Mouse (Mus musculus) intestine, embryonic 15.5 days (tissue): ENCODE data around the gene Gpr176. TPM values are rescaled to one million over a fixed set of nuclear protein-coding genes. Genes with fewer than 3 reads are reported as not detected.

ENCODE experiments used
- ATAC-seq: fragments of 200-750 bp; cut with Nextera tagmentation; 2 replicates; pipeline ENCODE4 v1.8.0; 2017; ENCODE audit warnings: moderate TSS enrichment, moderate library complexity
- H3K27ac ChIP-seq: fragments of 300-500 bp; sonication (generic); 2 replicates; pipeline ENCODE4 v1.5.1; 2015; ENCODE audit warnings: mild to moderate bottlenecking, inconsistent platforms
- H3K27me3 ChIP-seq: fragments of 300-500 bp; sonication (generic); replicated peaks from 2 replicates; pipeline ENCODE4 v1.6.1; 2015; ENCODE audit warnings: inconsistent platforms
- H3K36me3 ChIP-seq: fragments of 300-500 bp; sonication (generic); 2 replicates; pipeline ENCODE4 v1.6.1; 2015; ENCODE audit warnings: inconsistent platforms
- H3K4me1 ChIP-seq: fragments of 300-500 bp; sonication (generic); replicated peaks from 2 replicates; pipeline ENCODE4 v1.6.1; 2015; ENCODE audit warnings: inconsistent platforms
- H3K4me2 ChIP-seq: fragments of 300-500 bp; sonication (generic); replicated peaks from 2 replicates; pipeline ENCODE4 v1.6.1; 2015; ENCODE audit warnings: mild to moderate bottlenecking, inconsistent platforms
- H3K4me3 ChIP-seq: fragments of 300-500 bp; sonication (generic); replicated peaks from 2 replicates; pipeline ENCODE4 v1.5.1; 2015; ENCODE audit warnings: inconsistent platforms
- H3K9ac ChIP-seq: fragments of 300-500 bp; sonication (generic); 2 replicates; pipeline ENCODE4 v1.6.1; 2015; ENCODE audit warnings: inconsistent platforms
- H3K9me3 ChIP-seq: fragments of 300-500 bp; sonication (generic); 2 replicates; pipeline ENCODE4 v1.6.1; 2016; ENCODE audit warnings: inconsistent platforms
- WGBS: fragments of 180-500 bp; shearing (Covaris S2); methylation state at CpG from one replicate; pipeline ENCODE4 v1.1.7; 2015; 5-methylcytosine and 5-hydroxymethylcytosine counted together
- polyA plus RNA-seq: library from polyadenylated mRNA; unstranded; fragments of >200 nt; fragmentation: Nextera tagmentation; extraction: Ambion mirVana; gene quantifications from 2 replicates; pipeline ENCODE4 v1.2.1, GENCODE M21; 2015

Gene Gpr176
- polyA plus RNA-seq, 1 experiment from 2014 or later, result 0.44 TPM

- no peak for ATAC-seq
- Histone ChIP-seq H3K4me1 (no peaks in the 10 kb centered on the region), H3K9ac (no peak overlapping the region), H3K27me3 (no peaks in the 10 kb centered on the region), H3K27ac (no peak overlapping the region), H3K9me3 (no peaks in the 10 kb centered on the region), H3K4me2 (no peak overlapping the region), H3K36me3 (no peaks in the 10 kb centered on the region), H3K4me3 (no peak overlapping the region)
- 87% methylated on average over 9 of the region's 9 CpGs for WGBS
Observed at GRCm38 (mm10) chr2:118288326-118289065, 84.7 kb downstream of the Gpr176 start.

- Histone ChIP-seq H3K4me3 (no peak overlapping the region), H3K9ac (no peak overlapping the region), H3K4me1 (no peaks in the 10 kb centered on the region), H3K27me3 (no peaks in the 10 kb centered on the region), H3K27ac (no peak overlapping the region), H3K36me3 (no peaks in the 10 kb centered on the region), H3K4me2 (no peak overlapping the region), H3K9me3 (no peaks in the 10 kb centered on the region)
- ATAC-seq, result no peak
- WGBS, result 69% methylated on average over 4 of the region's 4 CpGs
Observed at GRCm38 (mm10) chr2:118287678-118288077, 85.5 kb downstream of the Gpr176 start.

- Histone ChIP-seq H3K36me3 (no peaks in the 10 kb centered on the region), H3K9ac (no peak overlapping the region), H3K9me3 (no peaks in the 10 kb centered on the region), H3K27me3 (no peaks in the 10 kb centered on the region), H3K27ac (no peak overlapping the region), H3K4me1 (no peaks in the 10 kb centered on the region), H3K4me3 (no peak overlapping the region), H3K4me2 (no peak overlapping the region)
- 76% methylated on average over 3 of the region's 3 CpGs for WGBS
- ATAC-seq, result no peak
Observed at GRCm38 (mm10) chr2:118282467-118282866, 90.8 kb downstream of the Gpr176 start.

GRCm38 (mm10) chr2:118278249-118278648, 95.0 kb downstream of the Gpr176 start:
- Histone ChIP-seq H3K36me3 (no peaks in the 10 kb centered on the region), H3K4me3 (no peak overlapping the region), H3K4me2 (no peak overlapping the region), H3K4me1 (no peaks in the 10 kb centered on the region), H3K27me3 (no peaks in the 10 kb centered on the region), H3K27ac (no peak overlapping the region), H3K9me3 (no peaks in the 10 kb centered on the region), H3K9ac (no peak overlapping the region)
- WGBS, result 93% methylated on average over 8 of the region's 8 CpGs
- ATAC-seq, result no peak

- no peaks in the 10 kb centered on the region for H3K9me3 ChIP-seq
- no peak overlapping the region for H3K4me2 ChIP-seq
- no peak overlapping the region for H3K4me3 ChIP-seq
- 89% methylated on average over 10 of the region's 10 CpGs for WGBS
- no peaks in the 10 kb centered on the region for H3K27me3 ChIP-seq
- no peak overlapping the region for H3K27ac ChIP-seq
- no peak overlapping the region for H3K9ac ChIP-seq
- ATAC-seq, result no peak
- H3K36me3 ChIP-seq, result no peaks in the 10 kb centered on the region
- no peaks in the 10 kb centered on the region for H3K4me1 ChIP-seq
Observed at GRCm38 (mm10) chr2:118271606-118272005, 101.6 kb downstream of the Gpr176 start.

GRCm38 (mm10) chr2:118270213-118270612, 103.0 kb downstream of the Gpr176 start:
- Histone ChIP-seq H3K9ac (no peak overlapping the region), H3K4me2 (no peak overlapping the region), H3K4me3 (no peak overlapping the region), H3K36me3 (no peaks in the 10 kb centered on the region), H3K9me3 (no peaks in the 10 kb centered on the region), H3K27ac (no peak overlapping the region), H3K4me1 (no peaks in the 10 kb centered on the region), H3K27me3 (no peaks in the 10 kb centered on the region)
- no peak for ATAC-seq
- 78% methylated on average over 14 of the region's 14 CpGs for WGBS

- WGBS, result 54% methylated on average over 2 of the region's 2 CpGs
- Histone ChIP-seq H3K36me3 (no peaks in the 10 kb centered on the region), H3K4me3 (no peak overlapping the region), H3K27ac (no peak overlapping the region), H3K27me3 (no peaks in the 10 kb centered on the region), H3K9me3 (no peaks in the 10 kb centered on the region), H3K4me2 (no peak overlapping the region), H3K4me1 (no peaks in the 10 kb centered on the region), H3K9ac (no peak overlapping the region)
- ATAC-seq, result no peak; the same call in 1 of the 2 replicates
Observed at GRCm38 (mm10) chr2:118263914-118264201, 109.4 kb downstream of the Gpr176 start.

- no peak overlapping the region for H3K9ac ChIP-seq
- H3K4me2 ChIP-seq, result no peak overlapping the region
- ATAC-seq, result peak; percentile 25; the same call in 1 of the 2 replicates
- no peaks in the 10 kb centered on the region for H3K27me3 ChIP-seq
- H3K27ac ChIP-seq, result no peak overlapping the region
- H3K9me3 ChIP-seq, result no peaks in the 10 kb centered on the region
- H3K4me3 ChIP-seq, result no peak overlapping the region
- H3K36me3 ChIP-seq, result no peaks in the 10 kb centered on the region
- no peaks in the 10 kb centered on the region for H3K4me1 ChIP-seq
- WGBS, result 19% methylated on average over 8 of the region's 8 CpGs
Observed at GRCm38 (mm10) chr2:118263151-118263913, 109.9 kb downstream of the Gpr176 start.

GRCm38 (mm10) chr2:118262673-118263072, 110.5 kb downstream of the Gpr176 start:
- no peaks in the 10 kb centered on the region for H3K9me3 ChIP-seq
- H3K9ac ChIP-seq, result no peak overlapping the region
- no peaks in the 10 kb centered on the region for H3K4me1 ChIP-seq
- no peak for ATAC-seq
- WGBS, result 51% methylated on average over 8 of the region's 8 CpGs
- no peaks in the 10 kb centered on the region for H3K36me3 ChIP-seq
- H3K4me3 ChIP-seq, result no peak overlapping the region
- no peak overlapping the region for H3K27ac ChIP-seq
- no peaks in the 10 kb centered on the region for H3K27me3 ChIP-seq
- no peak overlapping the region for H3K4me2 ChIP-seq

GRCm38 (mm10) chr2:118259746-118260145, 113.5 kb downstream of the Gpr176 start:
- ATAC-seq, result no peak
- Histone ChIP-seq H3K4me1 (0 out of 2 replicates have a peak, but pooled peaks cover 4% of the 10 kb centered on the region), H3K9me3 (no peaks in the 10 kb centered on the region), H3K27ac (no peak overlapping the region), H3K27me3 (no peaks in the 10 kb centered on the region), H3K4me3 (no peak overlapping the region), H3K36me3 (no peaks in the 10 kb centered on the region), H3K9ac (no peak overlapping the region), H3K4me2 (no peak overlapping the region)
- 76% methylated on average over 5 of the region's 5 CpGs for WGBS

- Histone ChIP-seq H3K27me3 (no peaks in the 10 kb centered on the region), H3K4me3 (peak overlapping the region; percentile 50; the same call in 1 of the 2 replicates), H3K9ac (no peak overlapping the region), H3K27ac (no peak overlapping the region), H3K9me3 (no peaks in the 10 kb centered on the region), H3K36me3 (no peaks in the 10 kb centered on the region), H3K4me2 (peak overlapping the region; percentile 83), H3K4me1 (0 out of 2 replicates have a peak, but pooled peaks cover 4% of the 10 kb centered on the region)
- ATAC-seq, result no peak; the same call in 1 of the 2 replicates
- 75% methylated on average over 8 of the region's 8 CpGs for WGBS
Observed at GRCm38 (mm10) chr2:118257094-118257493, 116.1 kb downstream of the Gpr176 start.

- Histone ChIP-seq H3K4me3 (peak within 1 kb of the TSS; percentile 50), H3K27ac (no peak within 1 kb of the TSS), H3K4me2 (peak within 1 kb of the TSS; percentile 83), H3K9me3 (no peaks in the 10 kb centered on the region), H3K9ac (0 out of 2 replicates have a peak within 1 kb of the TSS, but pooled peaks have one; percentile 10), H3K36me3 (no peaks in the 10 kb centered on the region), H3K4me1 (0 out of 2 replicates have a peak, but pooled peaks cover 4% of the 10 kb centered on the region), H3K27me3 (no peaks in the 10 kb centered on the region)
- peak; percentile 99 for ATAC-seq
- 2% methylated on average over 25 of the region's 25 CpGs for WGBS
Observed at GRCm38 (mm10) chr2:118256621-118257053, 116.6 kb downstream of the Gpr176 start, which contains the start of gene Fsip1. Fsip1 (minus strand) TSS chr2:118256966.
